ENCODE assay signal across 8 mouse cellular contexts in genomic region chr5:3341931-3342770, GRCm38 (mm10). TPM values are rescaled to one million over a fixed set of nuclear protein-coding genes. Genes with fewer than 3 reads are reported as not detected.
DNase-seq lines count a peak whose midpoint lies in the region; TF ChIP-seq lines count a peak whose summit lies in the region.

No protein-coding gene starts in this region.

- intact Hi-C loops in heart, postnatal 14 days (cut with DNase I), result loop anchor here (2.0 to 5.0 kb wide), 4 partner anchors 40 to 190 kb away; no protein-coding TSS in a partner anchor

- H3K27me3 ChIP-seq in forebrain, embryonic 10.5 days (ENCODE audit: poor library complexity, severe bottlenecking), result peaks cover 36% of the 10 kb centered on the region

- peak overlapping the region; percentile 74 for H3K4me3 ChIP-seq in forebrain, embryonic 10.5 days
- H3K4me3 ChIP-seq in layer of hippocampus, adult 2 months, result peak overlapping the region; percentile 65

- WGBS in forebrain, embryonic 10.5 days, result under 1% methylated on average over 60 of the region's 60 CpGs

- peaks cover 3% of the 10 kb centered on the region for H3K36me3 ChIP-seq in forebrain, embryonic 10.5 days (replicated peaks)

- H3K4me1 ChIP-seq in forebrain, embryonic 10.5 days, result peaks cover 40% of the 10 kb centered on the region

- H3K27ac ChIP-seq in forebrain, embryonic 10.5 days, result peak overlapping the region; percentile 91
- no peak overlapping the region for H3K27ac ChIP-seq in layer of hippocampus, adult 2 months

- DNase-seq in B cell, adult 2 months, result peak; percentile 55 to 62
- peak; percentile 56 to 62 for DNase-seq in adrenal gland, adult 18-20 months (ENCODE audit: low spot score in 2 of 2)
- peak; percentile 73 for DNase-seq in forebrain, embryonic 10.5 days (ENCODE audit: extremely low spot score, low spot score)
- peak; percentile 54 to 60 for DNase-seq in heart, postnatal 14 days
- DNase-seq in layer of hippocampus, adult 2 months (ENCODE audit: low spot score in 2 of 2), result no peak
- DNase-seq in lung, postnatal 25 days (ENCODE audit: low spot score), result peak; percentile 43
- peak; percentile 80 for DNase-seq in retina, postnatal 1 day
- DNase-seq in urinary bladder, adult 18-20 months (ENCODE audit: low spot score in 2 of 2), result peak; percentile 18 to 69

- peak; percentile 18 for TF ChIP-seq CTCF in layer of hippocampus, adult 2 months (conservative IDR thresholded peaks at IDR 0.05)

- H3K9me3 ChIP-seq in forebrain, embryonic 10.5 days, result peaks cover 8% of the 10 kb centered on the region; the same call in 1 of the 2 replicates

RNA-seq across cellular contexts. Expression of gene Cdk6, which starts 0.9 kb away (rescaled TPM):
- 10 to 100 TPM in 1 of 2 experiments, 1 to 10 TPM in 1; 9.5 to 17.1 TPM for total RNA-seq in adrenal gland, adult 18-20 months (2021)
- polyA plus RNA-seq in forebrain, embryonic 10.5 days (2016; fragmentation: Nextera tagmentation; extraction: Ambion mirVana), result 21.0 and 27.5 TPM in 2 replicates
- 10 to 100 TPM; 22.9 to 26.1 TPM for total RNA-seq in heart, postnatal 14 days (2021)
- total RNA-seq in layer of hippocampus, adult 2 months (2021), result 1 to 10 TPM; 3.5 to 6.3 TPM

Comparison
In these comparisons a context has a peak if more than half of its experiments do, and no peak if none do; other contexts are left out.
1. DNase-seq: peak in B cell, adult 2 months (2 of 2), adrenal gland, adult 18-20 months (2 of 2), forebrain, embryonic 10.5 days (single experiment), heart, postnatal 14 days (2 of 2), lung, postnatal 25 days (single experiment), retina, postnatal 1 day (single experiment) and urinary bladder, adult 18-20 months (2 of 2); none in layer of hippocampus, adult 2 months (0 of 2).